Mouse (Mus musculus): ENCODE measurements around the gene Enpp3.

DNA sequence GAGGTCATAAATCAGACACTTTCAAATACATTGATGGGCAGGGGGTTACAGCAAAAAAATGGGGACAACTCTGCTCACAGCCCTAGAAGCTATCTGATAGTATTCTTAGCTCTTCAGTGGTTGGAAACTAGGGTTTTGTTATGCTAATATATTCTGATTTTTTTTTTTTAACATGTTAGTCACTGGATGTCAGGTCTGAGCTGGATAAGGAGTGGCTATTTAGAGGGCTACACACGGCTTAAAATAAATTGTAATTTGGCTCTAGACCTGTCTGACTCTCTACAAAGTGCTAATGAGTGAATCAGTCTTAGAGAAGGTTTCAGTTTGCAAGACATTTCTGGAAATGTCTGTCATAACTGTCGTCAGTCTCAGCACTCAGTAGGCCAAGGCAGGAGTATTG is 37.5 kb downstream of the Enpp3 start:
- TF ChIP-seq EP300 (IDR thresholded peaks at IDR 0.05; ENCODE audit: low read depth) (no peak), CTCF (IDR thresholded peaks at IDR 0.05; ENCODE audit: low read depth) (no peak)
